Mouse (Mus musculus) ES-Bruce4 (cell line): ENCODE measurements around the gene Ephb1.

Experiments
- CTCF ChIP-seq: IDR thresholded peaks from one replicate; pipeline ENCODE4 v1.8.1; 2011; ENCODE audit warnings: low read depth, low read length
- EP300 ChIP-seq: IDR thresholded peaks from 2 replicates; pipeline ENCODE4 v1.6.1; 2011; ENCODE audit warnings: low read depth, low read length; ENCODE audit not compliant: insufficient read depth
- POLR2A ChIP-seq: IDR thresholded peaks from one replicate; pipeline ENCODE4 v1.8.1; 2011; ENCODE audit warnings: low read length; ENCODE audit not compliant: insufficient read depth

GRCm38 (mm10) chr9:102288356-102288755 lies 66.1 kb downstream of the Ephb1 start:
- no peak for TF ChIP-seq CTCF
- TF ChIP-seq POLR2A: no peak
- no peak for TF ChIP-seq EP300
